Mouse (Mus musculus) layer of hippocampus, adult 11-12 months (tissue): ENCODE measurements around the gene Mapk1ip1l.

Experiments used
- DNase-seq: peaks from one replicate; pipeline ENCODE4 v3.0.0; 2022; ENCODE audit warnings: low spot score

Gene Mapk1ip1l

DNA sequence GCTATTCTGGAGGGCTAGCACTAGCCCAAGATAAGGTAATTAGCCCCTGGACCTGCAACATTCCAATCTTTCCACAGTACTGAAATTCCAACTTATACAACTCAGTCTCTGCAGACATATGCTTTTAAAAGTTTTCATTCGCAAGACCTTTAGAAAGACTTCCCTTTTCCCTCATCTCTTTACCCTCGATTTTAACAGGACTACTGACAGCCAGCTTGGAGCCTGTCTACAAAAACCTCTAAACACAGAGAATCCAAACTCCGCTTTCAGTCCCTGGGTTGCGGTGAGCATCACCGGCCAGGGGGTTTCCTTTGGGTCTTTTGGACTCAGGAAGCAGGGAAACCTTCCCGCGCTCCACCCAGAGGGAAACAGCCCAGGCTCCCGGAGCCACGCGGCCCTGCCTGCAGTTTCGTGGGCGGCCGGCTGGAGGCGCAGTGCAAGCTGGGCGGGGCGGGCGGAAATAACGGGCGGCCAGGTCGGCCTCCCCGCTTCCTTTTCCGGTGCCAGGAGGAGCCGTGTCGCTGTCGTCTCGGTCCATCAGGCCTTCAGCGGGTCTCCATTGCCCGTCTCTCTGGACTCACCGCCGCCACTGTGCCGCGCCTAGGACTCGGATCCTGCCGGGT is at the start of gene Mapk1ip1l:
Mapk1ip1l (plus strand) TSS at position 482 of the 623 bp plus-strand sequence.
- DNase-seq, result peak; percentile 89

DNA sequence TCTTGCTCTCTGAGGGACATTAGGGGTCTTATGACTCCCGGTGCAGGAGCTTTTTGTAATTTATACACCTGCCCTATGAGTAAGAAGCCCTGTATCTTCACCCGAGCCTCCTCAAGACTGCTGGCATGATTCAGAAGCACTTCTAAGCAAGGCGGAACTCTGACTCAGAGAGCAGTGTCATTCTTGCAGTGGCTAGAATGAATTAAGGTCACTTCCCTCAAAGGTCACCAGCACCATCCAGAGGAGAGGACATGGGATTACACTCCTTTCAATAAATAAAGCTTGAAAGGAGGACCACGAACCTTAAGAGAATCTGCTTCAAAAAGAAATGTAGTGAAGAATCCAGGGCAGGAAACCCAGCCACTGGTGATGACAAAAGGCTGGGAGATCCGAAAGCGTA is 48.2 kb upstream of the Mapk1ip1l start:
- no peak for DNase-seq

DNA sequence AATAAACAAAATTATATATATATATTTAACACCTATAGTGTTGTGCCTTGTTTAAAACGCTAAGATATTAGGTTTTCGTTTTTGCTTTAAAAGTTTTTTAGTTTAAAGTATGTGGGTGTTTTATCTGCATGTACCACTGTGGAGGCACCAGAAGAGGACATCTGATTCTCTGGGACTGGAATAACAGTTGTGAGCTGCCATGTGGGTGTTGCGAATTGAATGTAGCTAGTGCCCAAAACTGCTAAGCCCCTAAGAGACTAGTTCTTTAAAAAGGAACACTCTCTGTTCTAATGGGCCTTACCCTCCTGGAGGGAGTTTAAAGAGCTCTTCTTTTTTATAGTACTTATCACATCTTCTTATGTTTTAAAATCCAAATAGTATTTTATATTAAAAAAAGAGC is 33.2 kb upstream of the Mapk1ip1l start:
- DNase-seq, result peak; percentile 32

DNA sequence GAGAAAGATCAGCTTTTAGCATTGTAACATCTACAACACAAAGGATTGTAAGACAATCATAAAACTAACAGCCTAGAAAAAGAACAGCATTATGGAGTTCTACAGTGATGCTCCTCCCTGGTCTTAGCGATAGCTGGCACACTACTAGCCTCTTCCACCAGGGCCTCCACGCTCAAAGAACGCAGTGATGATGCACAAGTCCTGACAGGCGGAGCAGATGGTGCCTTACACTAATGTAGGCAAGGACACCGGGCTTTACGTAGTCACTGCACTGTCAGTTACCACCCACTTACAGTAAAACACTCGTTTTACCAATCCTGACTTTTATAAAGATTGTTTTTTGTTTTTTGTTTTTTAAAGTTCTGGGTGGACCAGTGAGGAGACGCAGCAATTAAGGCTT is 32.2 kb upstream of the Mapk1ip1l start:
- peak; percentile 17 for DNase-seq

GRCm38 (mm10) chr14:47269056-47269455 is 29.0 kb upstream of the Mapk1ip1l start:
- DNase-seq, result no peak

DNA sequence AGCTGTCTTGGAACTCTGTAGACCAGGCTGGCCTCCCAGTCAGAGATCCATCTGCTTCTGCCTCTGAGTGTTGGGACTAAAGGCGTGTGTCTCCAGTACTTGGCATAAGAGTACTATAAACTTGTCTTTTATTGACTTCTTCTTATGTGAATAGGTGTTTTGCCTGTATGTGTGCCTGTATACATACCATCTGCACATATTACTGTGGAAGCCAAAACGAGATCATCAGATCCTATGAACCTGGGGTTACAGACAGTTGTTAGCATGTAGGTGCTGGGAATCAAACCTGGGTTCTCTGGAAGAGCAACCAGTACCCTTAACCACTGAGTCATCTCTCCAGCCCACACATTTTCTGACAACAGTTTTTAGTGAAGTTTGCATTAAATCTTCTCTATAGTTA is 28.4 kb upstream of the Mapk1ip1l start:
- DNase-seq, result no peak

- DNase-seq, result no peak
Measured at GRCm38 (mm10) chr14:47273751-47274150, 24.3 kb upstream of the Mapk1ip1l start.

DNA sequence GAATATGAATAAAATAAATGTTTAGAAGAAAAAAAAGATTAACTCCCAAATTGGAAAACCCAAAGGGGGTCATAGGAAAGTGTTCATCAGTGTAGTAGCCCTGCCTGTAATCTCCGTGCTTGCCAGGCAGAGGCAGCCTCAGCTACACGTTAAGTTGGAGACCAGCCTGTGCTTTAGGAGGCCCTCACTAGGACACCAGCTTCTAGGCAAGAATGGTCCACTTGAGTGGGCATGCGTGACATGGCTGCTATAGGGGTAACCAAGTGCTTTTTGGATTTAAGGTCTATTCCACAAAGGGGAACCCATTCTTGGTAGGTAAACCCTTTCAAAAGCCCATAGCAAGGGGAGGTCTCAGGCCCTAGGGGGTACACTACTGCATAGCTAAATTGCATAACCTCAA is 22.6 kb upstream of the Mapk1ip1l start:
- DNase-seq, result no peak

DNA sequence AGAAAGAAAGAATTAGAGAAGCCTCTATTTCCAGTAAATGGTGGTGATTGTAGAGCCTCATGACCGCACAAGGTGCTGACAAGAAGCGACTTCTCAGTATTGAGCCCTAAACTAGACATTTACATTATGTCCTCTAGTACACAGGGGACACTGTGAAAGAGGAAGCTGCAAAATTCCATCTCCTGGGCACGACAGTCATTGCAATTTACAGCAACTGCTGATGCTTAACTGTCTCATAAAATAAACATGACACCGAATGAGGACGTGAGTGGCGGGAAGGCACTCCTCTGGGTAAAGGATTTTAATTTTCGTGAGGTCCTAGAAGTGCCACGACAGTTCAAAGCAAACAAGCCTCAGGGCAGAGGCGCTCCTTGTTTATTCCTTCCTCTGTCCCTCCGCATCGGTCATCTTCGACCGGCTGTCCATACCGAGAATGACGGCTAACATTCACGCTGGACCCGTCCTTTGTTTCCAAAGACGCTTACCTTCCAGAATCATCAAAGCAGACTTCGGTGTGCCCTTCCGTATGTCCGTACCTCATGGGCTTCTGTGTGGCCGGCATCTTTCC is 21.9 kb upstream of the Mapk1ip1l start:
- no peak for DNase-seq

- DNase-seq, result peak; percentile 91
Measured at GRCm38 (mm10) chr14:47276637-47277393, 21.3 kb upstream of the Mapk1ip1l start, which contains the start of the genes Wdhd1 and Socs4. TSS of gene Wdhd1 (minus strand) at chr14:47276857. TSS of gene Socs4 (plus strand) at chr14:47276931.

- no peak for DNase-seq
Measured at GRCm38 (mm10) chr14:47279058-47279457, 19.0 kb upstream of the Mapk1ip1l start.

DNA sequence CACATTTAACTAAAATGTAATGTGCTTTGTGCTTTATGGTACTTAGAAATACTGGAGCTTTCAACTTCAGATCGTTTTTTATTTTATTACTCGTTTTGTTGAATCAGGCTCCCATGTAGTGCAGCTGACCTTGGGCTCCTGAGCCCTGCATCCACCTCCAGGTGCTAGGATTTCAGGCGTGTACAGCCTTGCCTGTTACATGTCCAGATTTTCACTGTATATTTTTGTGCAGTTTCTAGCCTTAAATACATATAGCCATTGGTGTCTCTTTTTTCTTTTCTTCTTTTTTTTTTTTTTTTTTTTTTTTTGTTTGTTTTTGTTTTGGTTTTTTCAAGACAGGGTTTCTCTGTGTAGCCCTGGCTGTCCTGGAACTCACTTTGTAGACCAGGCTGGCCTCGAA is 16.5 kb upstream of the Mapk1ip1l start:
- DNase-seq, result no peak

DNA sequence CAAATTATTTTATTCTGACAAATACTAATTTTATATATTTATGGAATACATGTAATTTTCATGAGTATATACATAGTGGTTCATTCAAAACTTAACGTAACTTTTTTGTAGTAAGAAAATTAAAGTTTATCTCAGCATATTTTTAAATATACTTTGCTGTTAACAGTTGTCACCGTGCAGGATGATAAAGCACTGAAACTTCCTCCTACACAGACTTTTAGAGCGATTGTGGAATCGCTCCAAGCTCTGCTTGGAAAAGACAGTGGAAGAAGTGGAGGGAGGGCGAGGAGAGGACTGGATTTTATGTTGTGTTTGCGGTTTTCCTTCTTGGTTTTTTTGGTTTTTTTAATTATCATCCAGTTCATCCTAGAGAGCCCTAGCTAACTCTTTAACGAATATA is 14.5 kb upstream of the Mapk1ip1l start:
- no peak for DNase-seq

- DNase-seq, result no peak
Measured at GRCm38 (mm10) chr14:47285271-47285670, 12.8 kb upstream of the Mapk1ip1l start.

- DNase-seq, result no peak
Measured at GRCm38 (mm10) chr14:47286215-47286614, 11.9 kb upstream of the Mapk1ip1l start.

DNA sequence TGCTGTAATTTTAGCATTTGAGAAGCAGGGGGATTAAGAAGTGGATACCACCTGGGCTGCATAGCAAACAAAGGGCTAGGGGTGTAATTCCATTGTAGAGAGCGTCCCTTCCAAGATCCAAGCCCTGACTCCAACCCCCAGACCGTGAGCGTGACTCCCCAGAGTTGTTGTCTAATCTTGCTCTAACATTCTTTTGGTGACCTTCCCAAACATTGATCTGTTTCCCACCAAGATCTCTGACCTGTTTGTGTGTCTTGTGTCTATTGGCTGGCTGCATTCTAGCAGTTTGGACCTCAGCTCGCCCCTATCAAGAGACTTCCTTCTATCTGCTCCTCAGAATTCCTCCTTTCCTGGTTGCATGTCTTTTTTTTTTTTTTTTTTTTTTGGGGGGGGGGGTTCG is 11.0 kb upstream of the Mapk1ip1l start:
- no peak for DNase-seq

DNA sequence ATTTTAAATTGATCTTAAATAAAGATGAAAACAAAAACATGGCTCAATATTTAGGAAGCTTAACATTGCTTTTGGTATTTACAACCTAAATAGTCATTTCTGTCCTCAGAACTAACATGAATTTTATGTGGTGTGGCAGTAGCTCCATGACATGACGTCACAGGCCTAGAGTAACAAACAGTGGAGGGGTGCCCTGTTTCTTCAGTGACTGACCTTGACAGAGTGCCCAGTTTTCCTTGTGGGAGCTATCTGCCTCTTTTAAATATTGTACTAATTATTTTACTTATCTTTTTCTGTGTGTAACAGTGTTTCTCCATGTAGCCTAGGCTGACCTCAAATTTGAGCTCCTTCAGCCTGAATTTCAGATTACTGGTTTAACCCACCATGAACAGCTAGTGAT is 6.3 kb upstream of the Mapk1ip1l start:
- no peak for DNase-seq

GRCm38 (mm10) chr14:47294136-47294535 is 3.9 kb upstream of the Mapk1ip1l start:
- no peak for DNase-seq

DNA sequence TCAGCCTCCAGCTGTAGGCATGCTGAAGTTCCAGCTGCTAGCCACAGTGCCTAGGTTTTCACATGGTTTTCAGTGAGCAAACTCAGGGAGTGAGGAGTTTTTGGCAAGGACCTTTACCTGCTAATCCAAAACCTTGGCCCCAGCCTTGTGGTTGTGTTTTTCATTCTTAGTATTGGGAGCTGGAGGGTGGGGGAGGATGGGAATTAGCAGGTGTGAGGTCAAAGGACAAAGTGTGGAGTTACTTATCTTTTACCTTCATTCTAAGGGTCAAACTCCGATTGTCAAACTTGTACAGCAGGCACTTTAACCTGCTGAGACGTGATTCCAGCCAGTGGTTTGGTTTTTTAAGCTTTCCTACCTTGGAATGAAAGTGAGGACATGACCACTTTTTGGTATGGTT is 1.8 kb upstream of the Mapk1ip1l start:
- DNase-seq, result no peak

GRCm38 (mm10) chr14:47298408-47298792 is 334 bp downstream of the Mapk1ip1l start:
- no peak for DNase-seq

GRCm38 (mm10) chr14:47298819-47299261 is 774 bp downstream of the Mapk1ip1l start:
- no peak for DNase-seq

- DNase-seq, result no peak
Measured at GRCm38 (mm10) chr14:47302885-47303680, 5.0 kb downstream of the Mapk1ip1l start.
